Mouse (Mus musculus): Measurements from ENCODE around the gene Tubb3.

GRCm38 (mm10) chr8:123402730-123403326 is 8.4 kb upstream of the Tubb3 start:
- no peak for TF ChIP-seq CTCF (IDR thresholded peaks at IDR 0.05; ENCODE audit: control insufficient read depth, insufficient read depth, insufficient read length)
- TF ChIP-seq MYOD1 (IDR thresholded peaks at IDR 0.05; ENCODE audit: control insufficient read depth, insufficient read length, low read depth), result no peak
- TF ChIP-seq CEBPB (IDR thresholded peaks at IDR 0.05; ENCODE audit: low read depth), result no peak
- TF ChIP-seq MAX (IDR thresholded peaks at IDR 0.05), result no peak
- TF ChIP-seq USF1 (IDR thresholded peaks at IDR 0.05; ENCODE audit: low read depth), result no peak

Measured in C2C12 (cell line).